Mouse (Mus musculus) 3134 (cell line): ENCODE measurements around the gene Vamp8.

Source experiments
- DNase-seq: peaks from one replicate; pipeline ENCODE4 v3.0.0-alpha.2; 2011; ENCODE audit warnings: low spot score; ENCODE audit not compliant: insufficient read length; ENCODE audit errors: extremely low read depth

Gene Vamp8

DNA sequence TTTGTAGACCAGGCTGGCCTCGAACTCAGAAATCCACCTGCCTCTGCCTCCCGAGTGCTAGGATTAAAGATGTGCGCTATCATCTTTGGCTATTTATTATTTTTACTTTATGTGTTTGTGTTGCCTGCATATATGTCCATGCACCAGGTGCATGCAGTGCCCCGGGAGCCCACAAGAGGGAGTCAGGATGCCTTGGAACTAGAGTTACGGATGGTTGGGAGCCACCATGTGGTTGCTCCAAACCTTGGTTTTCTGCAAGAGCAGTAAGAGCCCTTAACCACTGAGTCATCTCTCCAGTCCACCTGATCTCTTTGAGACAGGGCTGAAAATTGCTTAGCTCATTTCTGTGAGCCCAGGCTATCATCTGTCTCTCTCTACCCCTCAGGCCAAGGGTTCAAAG, 16.6 kb upstream of the Vamp8 start:
- DNase-seq: peak; percentile 76

DNA sequence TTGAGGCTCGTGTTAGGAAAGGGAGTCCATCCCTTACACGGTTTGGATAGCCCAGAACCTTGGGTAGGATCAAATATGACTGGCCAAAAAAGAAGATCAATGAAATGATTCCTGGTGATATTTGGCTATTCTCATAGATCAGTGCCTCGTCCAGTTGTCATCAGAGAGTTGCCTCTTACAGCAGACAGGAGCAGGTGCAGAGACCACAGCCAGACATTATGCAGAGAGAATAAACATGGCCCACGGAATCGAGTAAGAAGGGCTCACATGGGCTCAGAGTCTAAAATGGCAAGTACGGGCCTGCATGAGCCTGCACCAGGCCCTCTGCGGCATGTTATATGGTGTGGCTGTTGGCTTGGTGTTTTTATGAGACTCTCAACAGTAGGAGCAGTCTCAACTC, 14.9 kb upstream of the Vamp8 start:
- DNase-seq: no peak

DNA sequence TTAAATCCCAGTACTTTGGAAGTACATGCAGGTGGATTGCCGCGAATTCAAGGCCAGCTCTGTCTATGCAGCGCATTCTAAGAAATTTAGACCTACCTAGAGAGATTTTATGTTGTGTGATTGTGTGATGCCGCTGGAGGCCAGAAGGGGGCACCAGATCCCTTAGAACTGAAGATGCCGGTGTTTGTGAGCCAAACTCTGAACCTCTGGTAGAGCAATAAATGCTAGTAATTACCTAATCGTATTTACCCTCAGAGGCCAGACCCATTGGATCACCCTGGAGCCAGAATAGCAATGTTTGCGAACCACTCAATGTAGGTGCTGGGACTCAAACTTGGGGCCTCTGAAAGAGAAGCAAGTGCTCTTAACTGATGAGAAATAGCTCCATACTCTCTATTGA, 11.4 kb upstream of the Vamp8 start:
- DNase-seq: peak; percentile 32

DNA sequence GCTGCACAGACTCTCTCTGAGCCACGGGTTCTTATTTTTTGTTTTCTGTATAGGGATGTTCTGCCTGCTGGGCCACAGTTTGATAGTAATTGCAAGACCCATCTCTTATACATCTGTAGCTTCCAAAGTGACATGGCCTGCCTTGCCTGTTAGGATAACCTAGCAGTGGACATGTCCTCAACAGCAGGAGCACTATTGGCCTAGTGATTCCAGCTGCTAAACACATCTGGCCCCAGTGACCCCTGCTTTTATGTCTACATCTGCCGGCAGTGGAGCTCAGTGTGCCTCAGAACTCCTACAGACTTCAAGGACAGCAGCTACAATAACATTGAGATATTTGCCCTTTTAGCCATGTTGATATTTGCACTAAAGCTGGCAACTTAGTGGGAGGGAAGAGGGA, 9.5 kb upstream of the Vamp8 start:
- DNase-seq: no peak

DNA sequence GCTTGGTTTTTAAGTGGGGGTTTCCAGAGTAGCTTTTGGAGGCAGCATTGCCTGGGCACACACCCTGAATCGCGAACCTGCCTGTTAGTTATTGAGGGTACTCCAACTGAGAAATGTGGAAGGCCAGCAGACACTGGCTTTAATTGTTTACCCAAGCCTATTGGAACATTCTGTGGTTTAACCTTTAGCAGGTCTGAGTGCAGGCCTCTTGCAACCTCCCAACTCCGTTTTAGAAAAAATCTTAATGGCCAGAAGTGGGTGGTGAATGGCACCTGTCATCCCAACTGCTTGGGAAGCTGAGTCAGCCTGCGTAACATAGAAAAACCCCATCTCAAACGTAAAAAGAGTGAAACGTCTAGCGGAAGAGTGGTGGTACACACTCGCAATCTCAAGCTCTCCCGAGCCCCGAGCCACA, 6.3 kb upstream of the Vamp8 start:
- no peak for DNase-seq

DNA sequence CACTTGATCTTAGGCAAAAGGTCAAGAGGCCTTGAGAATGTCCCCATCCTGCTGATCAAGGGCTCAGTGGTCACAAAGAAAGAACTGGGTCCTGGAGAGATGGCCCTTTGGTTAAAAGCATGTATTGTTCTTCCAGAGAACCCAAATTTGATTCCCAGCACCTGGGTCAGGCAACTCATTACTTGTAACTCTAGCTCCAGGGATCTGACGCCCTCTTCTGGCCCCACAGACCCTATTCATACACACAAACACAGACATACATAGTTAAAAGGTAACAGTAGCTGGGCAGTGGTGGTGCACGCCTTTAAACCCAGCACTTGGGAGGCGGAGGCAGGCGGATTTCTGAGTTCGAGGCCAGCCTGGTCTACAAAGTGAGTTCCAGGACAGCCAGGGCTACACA, 1.8 kb upstream of the Vamp8 start:
- DNase-seq: no peak

DNA sequence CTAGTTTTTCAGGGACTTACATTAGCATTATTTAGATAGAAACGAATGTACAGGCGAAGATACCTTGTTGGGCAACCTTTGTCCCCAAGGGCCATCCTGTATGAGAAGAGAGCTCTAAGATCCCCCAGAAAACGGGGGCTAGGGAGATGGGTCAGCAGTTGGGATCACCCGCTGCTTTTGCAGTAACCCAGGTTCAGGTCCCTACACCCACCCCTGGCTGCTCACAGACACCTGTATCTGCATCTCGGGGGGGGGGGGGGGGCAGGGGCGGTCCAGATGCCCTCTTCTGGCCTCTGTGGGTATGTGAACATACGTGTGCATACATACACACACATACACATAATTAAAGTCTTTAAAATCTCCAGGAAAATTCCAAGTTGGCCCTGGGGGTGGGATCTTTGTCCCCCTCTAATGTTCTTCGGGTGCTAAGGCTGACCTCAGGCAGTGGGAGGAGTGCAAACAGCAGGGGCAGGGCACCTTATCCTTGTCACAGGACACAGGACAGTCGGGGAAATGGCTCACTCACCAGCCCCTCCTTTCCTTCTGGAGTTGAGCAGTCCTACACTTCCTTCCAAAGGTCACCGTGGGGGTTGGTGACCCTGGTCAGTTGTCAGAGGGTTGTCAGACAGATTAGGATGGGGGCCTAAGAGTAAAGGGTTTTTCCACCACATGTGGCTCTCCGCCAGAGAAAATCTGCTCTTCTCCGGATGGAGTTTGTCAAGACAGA, 455 bp upstream of the Vamp8 start:
- DNase-seq: no peak

DNA sequence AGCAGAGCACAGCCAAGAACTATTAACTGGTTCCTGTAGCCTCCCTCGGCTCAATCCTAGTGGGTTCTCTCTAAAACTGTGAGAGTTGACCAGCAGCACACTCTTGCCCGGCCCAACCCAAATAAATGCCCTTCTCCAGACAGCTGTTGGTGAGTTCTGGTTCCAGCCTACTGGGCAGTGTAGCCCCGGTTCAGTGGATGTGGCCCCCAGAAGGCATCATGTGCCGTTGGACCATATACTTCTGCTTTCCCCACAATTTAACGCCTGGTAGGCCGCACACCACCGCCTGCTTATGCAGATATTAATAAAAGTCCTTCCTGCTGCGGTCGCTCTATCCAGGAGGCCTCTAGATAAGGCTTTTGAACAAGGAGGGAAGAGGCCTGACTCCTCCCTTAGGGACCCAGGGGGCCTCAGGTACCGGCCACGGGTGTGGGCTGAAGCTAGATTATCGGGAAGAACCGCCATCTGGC, 997 bp downstream of the Vamp8 start:
- DNase-seq: no peak

DNA sequence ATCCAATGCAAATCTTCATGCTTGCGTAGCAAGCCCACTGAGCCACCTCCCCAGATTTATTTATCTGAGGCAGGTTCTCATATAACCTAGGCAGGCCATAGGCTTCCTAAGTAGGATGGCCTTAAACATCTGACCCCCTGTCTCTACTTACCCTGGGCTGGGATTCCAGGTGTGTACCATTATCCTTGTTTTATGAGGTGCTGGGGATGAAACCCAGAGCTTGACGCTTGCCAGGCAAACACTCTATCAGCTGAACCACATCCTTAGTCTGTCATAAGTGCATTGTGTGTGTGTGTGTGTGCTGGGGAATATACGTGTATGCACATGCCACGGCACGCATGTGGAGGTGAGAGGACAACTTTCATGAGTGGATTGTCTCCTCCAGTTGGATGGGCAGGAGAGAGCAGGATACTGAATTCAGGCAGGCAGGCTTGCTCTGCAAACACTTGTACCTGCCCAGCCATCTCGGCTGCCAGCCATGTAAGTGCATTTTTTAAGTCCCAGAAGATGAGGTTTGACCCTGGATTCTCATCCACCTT, 1.6 kb downstream of the Vamp8 start:
- no peak for DNase-seq

DNA sequence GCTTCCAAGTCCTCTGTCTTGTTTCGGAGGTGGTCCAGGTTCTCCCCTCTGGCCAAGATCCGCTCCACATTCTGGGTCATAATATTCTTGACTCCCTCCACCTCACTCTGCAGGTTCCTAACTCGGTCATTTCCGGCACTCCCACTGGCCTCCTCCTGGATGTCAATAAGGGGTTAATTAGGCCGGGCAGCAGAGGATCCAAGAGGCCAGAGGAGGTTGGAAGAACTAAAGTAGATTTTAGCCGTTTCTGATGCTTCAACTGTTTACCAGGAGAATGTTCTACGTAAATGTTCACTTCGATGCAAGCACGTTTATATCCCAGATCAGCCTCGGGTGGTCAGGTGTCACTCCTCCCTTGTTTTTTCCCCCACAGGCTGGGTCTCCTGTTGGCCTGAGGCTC, 2.2 kb downstream of the Vamp8 start:
- DNase-seq: no peak

DNA sequence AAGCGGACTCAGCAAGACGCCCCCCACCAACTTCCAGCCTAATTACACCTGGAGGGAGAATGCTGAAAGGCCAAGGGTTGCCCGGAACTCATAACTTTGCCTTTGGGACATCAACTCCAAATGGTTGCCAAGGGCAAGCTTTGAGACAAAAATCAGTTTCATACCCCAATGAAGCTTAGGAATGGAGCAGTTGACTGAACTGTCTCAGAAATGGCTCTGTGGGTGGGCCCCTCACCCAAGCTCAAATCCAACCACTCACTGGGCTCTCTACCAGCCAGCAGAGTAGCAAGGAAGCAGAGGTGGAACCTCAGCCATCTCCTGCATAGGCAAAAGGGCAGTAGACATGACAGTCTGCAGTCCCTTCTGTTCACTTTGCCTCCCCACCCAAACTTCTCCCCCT, 2.7 kb downstream of the Vamp8 start:
- DNase-seq: no peak

DNA sequence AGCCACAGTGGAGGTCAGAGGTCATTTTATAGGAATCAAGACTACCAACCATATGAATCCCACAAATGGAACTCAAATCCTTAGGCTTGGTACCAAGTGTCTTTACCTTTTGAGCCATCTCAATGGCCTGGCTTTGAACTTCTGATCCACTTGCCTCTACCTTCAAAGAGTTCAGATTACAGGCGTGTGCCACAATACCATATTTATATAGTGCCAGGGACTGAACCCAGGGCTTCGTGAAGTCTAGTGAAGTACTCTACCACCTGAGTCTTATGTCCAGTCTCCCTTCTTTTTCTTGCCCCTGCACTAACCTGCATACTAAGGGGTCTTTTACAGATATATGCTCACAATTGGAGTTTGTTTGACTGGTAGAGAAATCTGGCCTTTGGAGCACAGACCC, 3.9 kb downstream of the Vamp8 start:
- DNase-seq: no peak

DNA sequence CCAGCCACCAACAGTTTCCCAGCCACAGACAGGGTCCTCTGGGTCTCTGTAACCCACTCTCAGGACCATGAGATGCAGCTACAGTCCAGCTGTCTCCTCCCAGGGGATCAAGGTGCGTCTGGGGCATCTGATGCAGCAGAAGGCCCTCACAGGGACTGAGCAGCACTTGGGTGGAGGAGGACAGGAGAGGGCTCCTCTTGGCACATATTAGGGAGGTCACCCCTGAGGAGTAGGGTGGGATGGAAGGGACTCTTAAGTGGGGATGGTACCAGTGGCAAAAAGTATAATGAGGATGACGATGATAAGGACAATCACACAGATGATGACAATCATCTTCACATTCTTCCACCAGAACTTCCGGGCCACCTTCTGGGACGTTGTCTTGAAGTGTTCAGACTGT, 5.2 kb downstream of the Vamp8 start:
- no peak for DNase-seq

DNA sequence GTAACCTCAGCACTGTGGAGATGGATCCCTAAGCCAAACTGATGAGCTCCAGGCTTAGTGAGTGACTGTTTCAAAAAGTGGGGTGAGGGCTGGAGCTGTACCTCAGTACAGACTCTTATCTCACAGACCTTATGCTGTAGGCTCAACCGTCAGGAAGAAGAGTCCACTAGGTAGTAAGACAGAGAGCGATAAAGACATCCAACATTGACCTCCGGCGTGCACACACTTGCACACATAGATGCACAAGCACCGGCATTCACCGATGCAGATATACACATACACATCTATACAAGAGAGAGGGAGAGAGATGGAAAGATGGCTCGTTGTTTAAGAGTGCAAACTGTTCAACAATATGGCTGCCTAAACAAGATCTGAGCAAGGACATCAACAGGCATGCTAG, 6.6 kb downstream of the Vamp8 start:
- DNase-seq: no peak

DNA sequence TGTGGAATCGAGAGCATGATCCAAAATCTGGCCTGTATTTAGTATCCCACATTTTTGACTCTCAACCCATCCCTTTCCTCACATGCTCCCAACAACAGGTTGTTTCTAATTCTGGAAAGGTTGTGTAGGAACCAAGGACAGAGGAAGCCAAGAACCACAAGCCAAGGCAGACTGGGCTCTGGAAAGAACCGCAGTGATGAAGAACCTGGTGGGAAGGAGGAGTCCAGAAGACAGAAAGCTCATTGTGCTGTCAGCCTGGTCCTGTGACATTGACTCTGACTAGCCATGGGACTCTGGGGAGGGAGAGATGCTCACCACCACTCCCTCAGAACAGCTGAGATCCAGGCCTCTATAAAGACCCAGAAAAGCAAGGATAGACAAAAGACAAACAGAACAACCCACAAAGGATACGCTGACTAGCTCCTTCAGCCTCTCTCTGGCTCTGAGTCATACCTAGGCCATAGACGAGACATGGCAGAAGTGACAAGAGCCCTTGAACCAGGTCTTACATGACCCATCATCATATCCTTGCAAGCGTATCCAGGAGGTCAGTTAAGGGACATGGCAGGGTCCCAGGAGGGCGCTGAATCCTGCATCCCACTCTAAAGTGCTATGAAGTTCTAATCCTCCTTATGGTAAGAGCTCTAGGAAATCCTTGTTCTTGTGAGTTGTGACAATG, 7.2 kb downstream of the Vamp8 start:
- peak; percentile 33 for DNase-seq

DNA sequence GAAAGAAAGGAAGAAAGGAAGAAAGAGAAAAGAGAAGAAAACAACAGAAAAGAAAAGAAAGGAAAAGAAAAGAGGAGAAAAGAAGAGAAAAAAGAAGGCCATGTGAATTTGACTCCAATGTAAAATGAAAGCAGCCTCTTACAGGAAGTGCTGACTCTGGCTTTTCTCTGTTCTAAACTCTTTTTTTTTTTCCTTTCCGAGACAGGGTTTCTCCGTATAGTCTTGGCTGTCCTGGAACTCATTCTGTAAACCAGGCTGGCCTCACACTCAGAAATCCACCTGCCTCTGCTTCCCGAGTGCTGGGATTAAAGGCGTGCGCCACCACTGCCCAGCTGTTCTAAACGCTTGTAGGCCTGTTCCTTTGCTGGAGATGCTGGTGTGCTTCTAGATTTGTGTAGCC, 8.0 kb downstream of the Vamp8 start:
- no peak for DNase-seq

DNA sequence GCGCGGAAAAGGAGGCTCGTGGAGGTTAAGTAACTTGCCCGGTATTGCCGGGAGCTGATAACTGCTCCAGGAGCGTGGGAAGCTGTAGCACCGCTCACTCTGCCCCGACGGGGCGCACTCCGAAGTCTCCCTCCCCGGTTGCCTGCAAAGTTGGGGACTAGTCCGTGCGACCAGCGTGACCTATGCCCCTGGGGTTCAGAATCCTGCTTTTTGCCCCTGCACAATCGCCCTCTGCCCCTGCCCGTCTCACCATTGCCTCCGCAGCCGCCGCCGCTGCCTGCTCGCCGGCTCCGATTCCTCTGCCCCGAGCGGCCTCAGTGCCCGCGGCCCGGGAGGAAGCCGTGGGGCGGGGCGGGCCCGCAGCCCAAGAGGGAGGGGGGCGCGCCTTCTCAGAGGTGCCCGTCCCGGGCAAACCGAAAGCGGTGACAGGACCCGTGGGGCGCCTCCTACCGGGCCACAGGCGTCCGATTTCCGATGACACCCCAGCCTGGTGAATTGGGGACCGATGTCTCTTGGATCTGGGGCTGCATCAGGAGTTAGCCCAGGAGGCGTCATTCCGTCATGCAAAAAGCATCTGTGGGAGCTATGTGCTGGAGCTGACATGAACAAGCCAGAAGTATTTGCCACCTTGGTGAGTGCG, 10.3 kb downstream of the Vamp8 start, which contains the start of gene Vamp5:
TSS of gene Vamp5 (minus strand) at position 338 of the 640 bp plus-strand sequence.
- peak; percentile 86 for DNase-seq

DNA sequence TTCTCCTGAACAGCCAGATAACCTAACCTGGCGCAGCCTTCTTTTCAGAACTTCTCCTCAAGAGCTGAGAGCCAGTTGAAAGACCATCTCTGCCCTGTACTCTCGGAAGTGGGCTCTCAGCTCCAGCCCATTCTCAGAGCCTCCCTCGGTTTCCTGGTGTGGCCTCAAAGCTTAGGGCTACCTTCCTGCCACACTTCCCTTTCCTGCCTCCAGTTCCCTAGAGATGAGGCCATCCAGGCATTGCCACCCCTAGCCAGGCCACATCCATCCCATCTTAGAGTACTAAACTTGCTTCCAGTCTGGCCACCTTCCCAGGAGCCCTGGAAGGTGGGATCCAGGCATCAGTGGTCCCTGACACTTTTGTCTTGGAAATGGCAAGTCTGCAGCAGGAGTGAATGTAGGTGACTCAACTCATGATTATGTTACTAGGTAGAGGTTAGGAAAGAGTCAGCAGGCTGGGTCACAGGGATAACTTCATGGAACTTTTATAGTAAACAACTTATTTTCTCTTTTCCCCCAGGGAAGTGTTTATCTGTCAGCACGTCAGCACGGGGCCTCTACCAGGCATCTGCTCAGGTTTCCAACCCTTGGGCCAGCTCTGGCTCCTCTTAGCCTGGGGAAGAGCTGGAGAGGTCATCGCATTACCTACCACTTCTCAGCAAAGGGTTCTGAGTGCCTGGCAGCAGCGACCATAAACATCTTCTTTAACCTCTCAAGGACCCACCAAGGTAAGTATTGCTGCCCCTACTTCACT, 10.9 kb downstream of the Vamp8 start:
- peak; percentile 36 for DNase-seq

DNA sequence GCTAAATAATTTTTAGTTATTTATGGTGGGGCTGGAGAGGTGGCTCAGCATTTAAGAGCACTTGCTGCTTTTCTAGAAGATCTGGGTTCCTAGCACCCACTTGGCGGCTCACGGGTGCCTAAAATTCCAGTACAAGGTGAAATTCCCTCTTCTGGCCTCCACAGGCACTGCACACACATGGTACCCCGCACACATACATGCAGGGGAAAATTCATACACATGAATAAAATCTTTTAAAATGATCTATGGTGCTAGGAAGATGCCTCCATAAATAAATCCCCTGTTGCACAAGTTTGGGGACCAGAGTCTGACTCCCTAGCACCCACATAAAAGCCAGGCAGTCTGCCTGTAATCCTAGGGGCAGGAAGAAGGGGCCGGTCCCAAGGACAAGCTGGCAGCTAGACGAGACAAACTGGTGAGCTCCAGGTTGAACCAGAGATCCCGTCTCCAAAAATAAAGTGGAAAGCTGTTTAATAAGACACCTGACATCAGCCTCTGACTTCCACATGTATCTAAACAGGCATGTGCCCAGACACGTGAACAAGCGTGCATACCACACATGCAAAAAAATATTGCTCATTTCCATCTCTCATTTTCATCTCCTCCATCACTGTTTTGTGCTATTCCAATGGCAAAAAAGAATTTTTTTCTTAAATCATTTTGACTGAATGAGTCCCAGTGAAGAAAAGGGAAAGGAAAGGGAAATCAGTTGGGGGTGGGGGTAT, 11.8 kb downstream of the Vamp8 start:
- DNase-seq: no peak
